Mouse (Mus musculus): Measurements from ENCODE around the gene Cnih3.

DNA sequence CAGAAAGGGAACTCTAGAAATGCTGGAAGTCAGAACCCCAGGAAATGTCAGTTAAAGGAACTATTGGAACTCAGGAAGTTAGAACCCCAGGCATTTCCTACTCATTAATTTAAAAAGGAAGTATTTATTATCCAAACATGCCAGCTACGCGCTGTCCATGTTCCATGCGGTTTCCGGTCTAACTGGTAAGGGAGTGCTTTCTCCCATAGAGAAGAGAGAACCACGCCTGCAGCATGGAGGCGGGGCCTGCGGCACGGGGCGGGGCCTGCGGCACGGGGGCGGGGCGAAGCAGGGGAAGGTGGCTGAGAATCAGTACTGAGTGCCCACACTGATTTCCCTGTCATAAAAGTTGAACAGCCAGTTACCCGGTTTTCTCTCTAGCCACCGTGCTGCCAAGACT, 6.9 kb upstream of the Cnih3 start:
- no peak for TF ChIP-seq MAFK (IDR thresholded peaks at IDR 0.05; ENCODE audit: insufficient read depth, low read depth, low read length)
- no peak for TF ChIP-seq ZC3H11A (IDR thresholded peaks at IDR 0.05; ENCODE audit: borderline replicate concordance, low read depth, low read length)
- TF ChIP-seq CHD2 (IDR thresholded peaks at IDR 0.05; ENCODE audit: low read depth, low read length) = no peak
- no peak for TF ChIP-seq HCFC1 (IDR thresholded peaks at IDR 0.05; ENCODE audit: borderline replicate concordance, insufficient read depth, low read length)
- no peak for TF ChIP-seq ZNF384 (IDR thresholded peaks at IDR 0.05; ENCODE audit: low read depth, low read length)

Data from ES-E14 (cell line).